Mouse (Mus musculus) myocyte (in vitro differentiated cells): Measurements from ENCODE around the gene Ddit4l.

Experiments
- MYOD1 ChIP-seq, 3 experiments: IDR thresholded peaks; one replicate each; pipeline ENCODE4 v1.6.1; 2011; ENCODE audit warnings: control low read depth in 2 of 3, low read depth in 2 of 3, mild to moderate bottlenecking in 2 of 3, moderate library complexity in 1 of 3; ENCODE audit not compliant: insufficient read length in 2 of 3, control insufficient read depth in 1 of 3
- POLR2AphosphoS2 ChIP-seq: IDR thresholded peaks from one replicate; pipeline ENCODE4 v1.6.1; 2011; ENCODE audit warnings: low read depth, control low read depth; ENCODE audit not compliant: insufficient read length
- REST ChIP-seq: IDR thresholded peaks from one replicate; pipeline ENCODE4 v1.6.1; 2011; ENCODE audit warnings: mild to moderate bottlenecking, control low read depth, moderate library complexity; ENCODE audit not compliant: insufficient read depth, insufficient read length
- TCF12 ChIP-seq: IDR thresholded peaks from one replicate; pipeline ENCODE4 v1.6.1; 2011; ENCODE audit warnings: mild to moderate bottlenecking, control low read depth; ENCODE audit not compliant: poor library complexity, insufficient read depth, severe bottlenecking

- no peak for TF ChIP-seq POLR2AphosphoS2
- TF ChIP-seq TCF12, result no peak
- no peak for TF ChIP-seq REST
- TF ChIP-seq MYOD1 (IDR thresholded peaks at IDR 0.05; ENCODE audit: control insufficient read depth in 1 of 3, insufficient read length in 2 of 3, low read depth in 2 of 3), result no peak
Observed at GRCm38 (mm10) chr3:137636571-137636970, 15.2 kb downstream of the Ddit4l start.
